Mouse (Mus musculus): ENCODE results near the gene Thrsp.
"Not testable (repeated sequence)": the region's sequence is repeated elsewhere in the genome, so short reads cannot be mapped to it uniquely, and the experiment has no call there.

Gene Thrsp

GRCm38 (mm10) chr7:97416906-97417777 is at the start of gene Thrsp:
TSS of gene Thrsp (minus strand) at chr7:97417730.
- DNase-seq (ENCODE audit: low spot score), result peak; percentile 63

GRCm38 (mm10) chr7:97455577-97455976 is 38.0 kb upstream of the Thrsp start:
- no peak for DNase-seq (ENCODE audit: low spot score)

- no peak for DNase-seq (ENCODE audit: low spot score)
Measured at GRCm38 (mm10) chr7:97454795-97455194, 37.3 kb upstream of the Thrsp start.

GRCm38 (mm10) chr7:97453141-97453921 is 35.8 kb upstream of the Thrsp start:
- no peak for DNase-seq (ENCODE audit: low spot score)

- no peak for DNase-seq (ENCODE audit: low spot score)
Measured at GRCm38 (mm10) chr7:97452196-97452595, 34.7 kb upstream of the Thrsp start.

- not testable (repeated sequence) for DNase-seq (ENCODE audit: low spot score)
Measured at GRCm38 (mm10) chr7:97451023-97451422, 33.5 kb upstream of the Thrsp start, which contains the start of gene Kctd14. TSS of gene Kctd14 (plus strand) at chr7:97451323.

- DNase-seq (ENCODE audit: low spot score), result peak; percentile 38
Measured at GRCm38 (mm10) chr7:97447050-97447531, 29.6 kb upstream of the Thrsp start.

- DNase-seq (ENCODE audit: low spot score), result peak; percentile 89
Measured at GRCm38 (mm10) chr7:97446171-97446925, 28.8 kb upstream of the Thrsp start.

- no peak for DNase-seq (ENCODE audit: low spot score)
Measured at GRCm38 (mm10) chr7:97438986-97439385, 21.5 kb upstream of the Thrsp start.

- no peak for DNase-seq (ENCODE audit: low spot score)
Measured at GRCm38 (mm10) chr7:97434517-97434916, 17.0 kb upstream of the Thrsp start.

- DNase-seq (ENCODE audit: low spot score), result not testable (repeated sequence)
Measured at GRCm38 (mm10) chr7:97433517-97433916, 16.0 kb upstream of the Thrsp start.

GRCm38 (mm10) chr7:97429705-97430104 is 12.2 kb upstream of the Thrsp start:
- DNase-seq (ENCODE audit: low spot score), result no peak

- no peak for DNase-seq (ENCODE audit: low spot score)
Measured at GRCm38 (mm10) chr7:97427778-97428420, 10.4 kb upstream of the Thrsp start.

GRCm38 (mm10) chr7:97427296-97427695 is 9.8 kb upstream of the Thrsp start:
- DNase-seq (ENCODE audit: low spot score), result no peak

GRCm38 (mm10) chr7:97426566-97426965 is 9.0 kb upstream of the Thrsp start:
- DNase-seq (ENCODE audit: low spot score), result no peak

- DNase-seq (ENCODE audit: low spot score), result peak; percentile 66
Measured at GRCm38 (mm10) chr7:97424621-97425245, 7.2 kb upstream of the Thrsp start.

- no peak for DNase-seq (ENCODE audit: low spot score)
Measured at GRCm38 (mm10) chr7:97423754-97424153, 6.2 kb upstream of the Thrsp start.

- DNase-seq (ENCODE audit: low spot score), result no peak
Measured at GRCm38 (mm10) chr7:97420958-97421651, 3.6 kb upstream of the Thrsp start.

GRCm38 (mm10) chr7:97420406-97420805 is 2.9 kb upstream of the Thrsp start:
- DNase-seq (ENCODE audit: low spot score), result no peak

GRCm38 (mm10) chr7:97419163-97419562 is 1.6 kb upstream of the Thrsp start:
- DNase-seq (ENCODE audit: low spot score), result no peak

Measured in left cerebral cortex, adult 11 months (tissue).